Mouse (Mus musculus) midbrain, embryonic 12.5 days (tissue): ENCODE measurements around the gene Rnd2. TPM values are rescaled to one million over a fixed set of nuclear protein-coding genes. Genes with fewer than 3 reads are reported as not detected.
"Not testable (repeated sequence)": the region's sequence is repeated elsewhere in the genome, so short reads cannot be mapped to it uniquely, and the experiment has no call there.

Experiments
- ATAC-seq: fragments of 200-750 bp; cut with Nextera tagmentation; 2 replicates; pipeline ENCODE4 v1.8.0; 2017; ENCODE audit warnings: low read depth, moderate TSS enrichment, moderate library complexity; ENCODE audit not compliant: low FRiP score
- H3K27ac ChIP-seq: fragments of 300-500 bp; sonication (generic); replicated peaks from 2 replicates; pipeline ENCODE4 v1.5.1; 2016; ENCODE audit warnings: mild to moderate bottlenecking
- H3K27me3 ChIP-seq: fragments of 300-500 bp; sonication (generic); 2 replicates; pipeline ENCODE4 v1.6.1; 2016; ENCODE audit warnings: mild to moderate bottlenecking
- H3K36me3 ChIP-seq: fragments of 300-500 bp; sonication (generic); 2 replicates; pipeline ENCODE4 v1.6.1; 2016
- H3K4me1 ChIP-seq: fragments of 300-500 bp; sonication (generic); 2 replicates; pipeline ENCODE4 v1.6.1; 2016
- H3K4me2 ChIP-seq: fragments of 300-500 bp; sonication (generic); replicated peaks from 2 replicates; pipeline ENCODE4 v1.6.1; 2016; ENCODE audit warnings: mild to moderate bottlenecking, moderate library complexity
- H3K4me3 ChIP-seq: fragments of 300-500 bp; sonication (generic); 2 replicates; pipeline ENCODE4 v1.5.1; 2016; ENCODE audit warnings: mild to moderate bottlenecking
- H3K9ac ChIP-seq: fragments of 300-500 bp; sonication (generic); replicated peaks from 2 replicates; pipeline ENCODE4 v1.6.1; 2016; ENCODE audit warnings: mild to moderate bottlenecking, moderate library complexity
- H3K9me3 ChIP-seq: fragments of 300-500 bp; sonication (generic); 2 replicates; pipeline ENCODE4 v1.6.1; 2016; ENCODE audit warnings: mild to moderate bottlenecking
- WGBS: fragments of 180-500 bp; shearing (Covaris S2); methylation state at CpG from one replicate; pipeline ENCODE4 v1.1.7; 2016; 5-methylcytosine and 5-hydroxymethylcytosine counted together
- polyA plus RNA-seq: library from polyadenylated mRNA; unstranded; fragments of >200 nt; fragmentation: Nextera tagmentation; extraction: Ambion mirVana; gene quantifications from 2 replicates; pipeline ENCODE4 v1.2.1, GENCODE M21; 2016

Gene Rnd2
- polyA plus RNA-seq, 1 experiment from 2014 or later = 89.5 TPM

- Histone ChIP-seq H3K27ac (peak overlapping the region; percentile 87), H3K9me3 (no peaks in the 10 kb centered on the region), H3K9ac (peak overlapping the region; percentile 37; the same call in 1 of the 2 replicates), H3K4me2 (peak overlapping the region; percentile 79), H3K27me3 (peaks cover 3% of the 10 kb centered on the region; the same call in 1 of the 2 replicates), H3K4me1 (peaks cover 48% of the 10 kb centered on the region), H3K36me3 (peaks cover 45% of the 10 kb centered on the region), H3K4me3 (peak overlapping the region; percentile 75)
- peak; percentile 64; the same call in 1 of the 2 replicates for ATAC-seq
- WGBS = 32% methylated on average over 13 of the region's 13 CpGs
These were observed 2.0 kb upstream of the Rnd2 start for GRCm38 (mm10) chr11:101462583-101463440.

GRCm38 (mm10) chr11:101465101-101465868 is 486 bp downstream of the Rnd2 start:
- Histone ChIP-seq H3K36me3 (peaks cover 21% of the 10 kb centered on the region), H3K4me1 (peaks cover 60% of the 10 kb centered on the region), H3K27ac (peak overlapping the region; percentile 87), H3K4me2 (peak overlapping the region; percentile 79), H3K9ac (peak overlapping the region; percentile 81), H3K4me3 (peak overlapping the region; percentile 75), H3K9me3 (no peaks in the 10 kb centered on the region), H3K27me3 (peaks cover 3% of the 10 kb centered on the region; the same call in 1 of the 2 replicates)
- peak; percentile 24 for ATAC-seq
- WGBS = under 1% methylated on average over 51 of the region's 51 CpGs

- Histone ChIP-seq H3K9ac (peak within 1 kb of the TSS; percentile 81), H3K4me3 (peak within 1 kb of the TSS; percentile 78), H3K27me3 (peaks cover 3% of the 10 kb centered on the region; the same call in 1 of the 2 replicates), H3K4me1 (peaks cover 67% of the 10 kb centered on the region), H3K9me3 (no peaks in the 10 kb centered on the region), H3K27ac (peak within 1 kb of the TSS; percentile 87), H3K36me3 (peaks cover 19% of the 10 kb centered on the region), H3K4me2 (peak within 1 kb of the TSS; percentile 79)
- ATAC-seq = peak; percentile 61
- WGBS = 2% methylated on average over 51 of the region's 60 CpGs
These were observed 1.2 kb downstream of the Rnd2 start, which contains the start of gene Vat1 for GRCm38 (mm10) chr11:101465869-101466551. Vat1 (minus strand) TSS chr11:101466230.

GRCm38 (mm10) chr11:101466552-101466950 is 1.8 kb downstream of the Rnd2 start:
- H3K4me3 ChIP-seq = peak overlapping the region; percentile 75
- peaks cover 19% of the 10 kb centered on the region for H3K36me3 ChIP-seq
- not testable (repeated sequence) for H3K27ac ChIP-seq, H3K9ac ChIP-seq, H3K27me3 ChIP-seq, H3K9me3 ChIP-seq, ATAC-seq
- H3K4me1 ChIP-seq = peaks cover 71% of the 10 kb centered on the region
- WGBS = 61% methylated on average over 5 of the region's 5 CpGs
- peak overlapping the region; percentile 79 for H3K4me2 ChIP-seq

GRCm38 (mm10) chr11:101467477-101468262 is 2.9 kb downstream of the Rnd2 start:
- peaks cover 3% of the 10 kb centered on the region; the same call in 1 of the 2 replicates for H3K27me3 ChIP-seq
- H3K36me3 ChIP-seq = peaks cover 12% of the 10 kb centered on the region
- under 1% methylated on average over 53 of the region's 54 CpGs for WGBS
- H3K9ac ChIP-seq = peak overlapping the region; percentile 83
- no peaks in the 10 kb centered on the region for H3K9me3 ChIP-seq
- H3K4me1 ChIP-seq = peaks cover 61% of the 10 kb centered on the region
- peak overlapping the region; percentile 90 for H3K27ac ChIP-seq
- peak overlapping the region; percentile 78 for H3K4me3 ChIP-seq
- ATAC-seq = peak; percentile 64
- H3K4me2 ChIP-seq = peak overlapping the region; percentile 76

GRCm38 (mm10) chr11:101468263-101468688 is 3.5 kb downstream of the Rnd2 start:
- Histone ChIP-seq H3K4me2 (peak overlapping the region; percentile 76), H3K27ac (peak overlapping the region; percentile 90), H3K36me3 (peaks cover 12% of the 10 kb centered on the region), H3K4me3 (peak overlapping the region; percentile 78), H3K27me3 (peaks cover 3% of the 10 kb centered on the region; the same call in 1 of the 2 replicates), H3K9ac (peak overlapping the region; percentile 83), H3K4me1 (peaks cover 55% of the 10 kb centered on the region), H3K9me3 (no peaks in the 10 kb centered on the region)
- no peak; the same call in 1 of the 2 replicates for ATAC-seq
- 0% methylated on average over 30 of the region's 31 CpGs for WGBS

GRCm38 (mm10) chr11:101468731-101469130 is 3.9 kb downstream of the Rnd2 start:
- peak overlapping the region; percentile 83 for H3K9ac ChIP-seq
- H3K4me2 ChIP-seq = peak overlapping the region; percentile 76
- H3K27me3 ChIP-seq = peaks cover 3% of the 10 kb centered on the region; the same call in 1 of the 2 replicates
- peak overlapping the region; percentile 90 for H3K27ac ChIP-seq
- WGBS = 4% methylated on average over 13 of the region's 13 CpGs
- peak overlapping the region; percentile 78 for H3K4me3 ChIP-seq
- H3K9me3 ChIP-seq = no peaks in the 10 kb centered on the region
- ATAC-seq = no peak
- peaks cover 50% of the 10 kb centered on the region for H3K4me1 ChIP-seq
- H3K36me3 ChIP-seq = peaks cover 12% of the 10 kb centered on the region

- peak overlapping the region; percentile 76 for H3K4me2 ChIP-seq
- H3K4me3 ChIP-seq = peak overlapping the region; percentile 78
- no peaks in the 10 kb centered on the region for H3K9me3 ChIP-seq
- H3K4me1 ChIP-seq = peaks cover 46% of the 10 kb centered on the region
- H3K27ac ChIP-seq = no peak overlapping the region
- no peak for ATAC-seq
- peak overlapping the region; percentile 83 for H3K9ac ChIP-seq
- H3K36me3 ChIP-seq = peaks cover 12% of the 10 kb centered on the region
- 71% methylated on average over 4 of the region's 4 CpGs for WGBS
- H3K27me3 ChIP-seq = peaks cover 3% of the 10 kb centered on the region; the same call in 1 of the 2 replicates
These were observed 4.4 kb downstream of the Rnd2 start for GRCm38 (mm10) chr11:101469155-101469554.

GRCm38 (mm10) chr11:101470206-101470605 is 5.4 kb downstream of the Rnd2 start:
- no peak for ATAC-seq
- H3K4me2 ChIP-seq = peak overlapping the region; percentile 45
- H3K9ac ChIP-seq = peak overlapping the region; percentile 31; the same call in 1 of the 2 replicates
- H3K9me3 ChIP-seq = no peaks in the 10 kb centered on the region
- H3K4me3 ChIP-seq = peak overlapping the region; percentile 17
- H3K27ac ChIP-seq = peak overlapping the region; percentile 42
- H3K27me3 ChIP-seq = peaks cover 3% of the 10 kb centered on the region; the same call in 1 of the 2 replicates
- peaks cover 39% of the 10 kb centered on the region for H3K4me1 ChIP-seq
- H3K36me3 ChIP-seq = peaks cover 12% of the 10 kb centered on the region
- WGBS = 14% methylated on average over 7 of the region's 7 CpGs

GRCm38 (mm10) chr11:101471926-101472325 is 7.1 kb downstream of the Rnd2 start:
- H3K9ac ChIP-seq = no peak overlapping the region; the same call in 1 of the 2 replicates
- no peak overlapping the region for H3K4me3 ChIP-seq
- no peaks in the 10 kb centered on the region for H3K27me3 ChIP-seq
- H3K4me1 ChIP-seq = peaks cover 31% of the 10 kb centered on the region
- H3K36me3 ChIP-seq = peaks cover 12% of the 10 kb centered on the region
- 0 out of 2 replicates have a peak overlapping the region, but pooled peaks have one; percentile 4 for H3K27ac ChIP-seq
- WGBS = 83% methylated on average over 3 of the region's 3 CpGs
- no peaks in the 10 kb centered on the region for H3K9me3 ChIP-seq
- no peak for ATAC-seq
- no peak overlapping the region for H3K4me2 ChIP-seq
